Mouse (Mus musculus) CH12.LX (cell line): ENCODE measurements at regions not wholly inside any gene's neighbourhood (a gene's known extent, or its start where the extent isn't known, plus 50 kb on each side); places are given as distances from the start of the nearest gene placed in this dataset.

Source experiments
- DNase-seq: peaks from one replicate; pipeline ENCODE4 v3.0.0-alpha.2; 2013; ENCODE audit errors: extremely low read depth
- H3K27ac ChIP-seq: 2 replicates; pipeline ENCODE4 v1.5.1; 2012; ENCODE audit warnings: low read depth, mild to moderate bottlenecking, control low read depth, moderate library complexity; ENCODE audit not compliant: insufficient read depth
- H3K27me3 ChIP-seq: replicated peaks from 2 replicates; pipeline ENCODE3; 2012; ENCODE audit warnings: inconsistent platforms
- H3K36me3 ChIP-seq, 2 experiments: replicated peaks in 1 of 2; 2 replicates each; pipeline versions ENCODE3 to v1.6.1; 2012; ENCODE audit warnings: inconsistent platforms in 1 of 2, low read length in 1 of 2, mild to moderate bottlenecking in 1 of 2, mixed read lengths in 1 of 2, moderate library complexity in 1 of 2; ENCODE audit not compliant: control insufficient read depth in 1 of 2, insufficient read depth in 1 of 2
- H3K4me1 ChIP-seq, 2 experiments: 2 replicates each; pipeline ENCODE4 v1.6.1; 2012; ENCODE audit warnings: inconsistent platforms in 1 of 2, moderate library complexity in 1 of 2; ENCODE audit not compliant: insufficient read depth in 2 of 2, control insufficient read depth in 1 of 2
- H3K4me2 ChIP-seq: 2 replicates; pipeline ENCODE4 v1.6.1; 2012; ENCODE audit warnings: low read depth, mild to moderate bottlenecking, control low read depth; ENCODE audit not compliant: poor library complexity, insufficient read depth, severe bottlenecking
- H3K4me3 ChIP-seq, 3 experiments: fragments of 150-350 bp in 1 of 3; sonication (generic) in 1 of 3; replicated peaks in 1 of 3; 2 replicates each; pipeline versions ENCODE3 to v1.5.1; 2011 to 2012; ENCODE audit warnings: low read depth in 2 of 3, low read length in 2 of 3, mild to moderate bottlenecking in 2 of 3, moderate library complexity in 2 of 3, control low read depth in 1 of 3, improper control_type of control experiment in 1 of 3, inconsistent platforms in 1 of 3, mixed read lengths in 1 of 3; ENCODE audit not compliant: poor library complexity in 1 of 3
- H3K79me2 ChIP-seq: replicated peaks from 2 replicates; pipeline ENCODE4 v1.6.1; 2012; ENCODE audit warnings: mild to moderate bottlenecking, moderate library complexity; ENCODE audit not compliant: control insufficient read depth, poor library complexity, insufficient read depth, severe bottlenecking; ENCODE audit errors: extremely low read depth
- H3K9ac ChIP-seq: 2 replicates; pipeline ENCODE4 v1.6.1; 2012; ENCODE audit warnings: low read depth, mild to moderate bottlenecking, control low read depth, moderate library complexity; ENCODE audit not compliant: insufficient read depth
- H3K9me3 ChIP-seq: replicated peaks from 2 replicates; pipeline ENCODE3; 2012; ENCODE audit warnings: low read length, inconsistent platforms, mixed read lengths
- CHD1 ChIP-seq: IDR thresholded peaks from 2 replicates; pipeline ENCODE4 v1.6.1; 2012; ENCODE audit warnings: low read depth, low read length, improper control_type of control experiment, inconsistent platforms
- CHD2 ChIP-seq: IDR thresholded peaks from 2 replicates; pipeline ENCODE4 v1.6.1; 2011; ENCODE audit warnings: low read length, improper control_type of control experiment
- ELF1 ChIP-seq: IDR thresholded peaks from 2 replicates; pipeline ENCODE4 v1.6.1; 2014; ENCODE audit warnings: low read depth, mild to moderate bottlenecking, inconsistent platforms, low read length, improper control_type of control experiment
- EP300 ChIP-seq: IDR thresholded peaks from 2 replicates; pipeline ENCODE4 v1.6.1; 2011; ENCODE audit warnings: low read length, improper control_type of control experiment
- GABPA ChIP-seq: IDR thresholded peaks from 2 replicates; pipeline ENCODE4 v1.6.1; 2012; ENCODE audit warnings: low read depth, low read length, improper control_type of control experiment, inconsistent platforms; ENCODE audit not compliant: insufficient replicate concordance
- HCFC1 ChIP-seq: IDR thresholded peaks from 2 replicates; pipeline ENCODE4 v1.6.1; 2012; ENCODE audit warnings: low read depth, mild to moderate bottlenecking, inconsistent platforms, low read length, improper control_type of control experiment
- IRF4 ChIP-seq: IDR thresholded peaks from 2 replicates; pipeline ENCODE4 v1.6.1; 2014; ENCODE audit warnings: low read depth, mild to moderate bottlenecking, inconsistent platforms, low read length, improper control_type of control experiment
- JUND ChIP-seq: conservative IDR thresholded peaks from 2 replicates; pipeline ENCODE4 v1.6.1; 2011; ENCODE audit warnings: low read depth, low read length, improper control_type of control experiment
- KAT2A ChIP-seq: IDR thresholded peaks from 2 replicates; pipeline ENCODE4 v1.6.1; 2012; ENCODE audit warnings: low read length, improper control_type of control experiment, inconsistent platforms; ENCODE audit not compliant: insufficient replicate concordance
- MAX ChIP-seq: IDR thresholded peaks from 2 replicates; pipeline ENCODE4 v1.6.1; 2011; ENCODE audit warnings: low read length, improper control_type of control experiment
- MAZ ChIP-seq: IDR thresholded peaks from 2 replicates; pipeline ENCODE4 v1.6.1; 2012; ENCODE audit warnings: low read depth, mild to moderate bottlenecking, inconsistent platforms, low read length, improper control_type of control experiment, moderate library complexity
- MXI1 ChIP-seq: IDR thresholded peaks from 2 replicates; pipeline ENCODE4 v1.6.1; 2011; ENCODE audit warnings: mild to moderate bottlenecking, low read depth, low read length, improper control_type of control experiment
- MYC ChIP-seq: IDR thresholded peaks from 2 replicates; pipeline ENCODE4 v1.6.1; 2011; ENCODE audit warnings: low read depth, mild to moderate bottlenecking, improper control_type of control experiment, low read length
- NELFE ChIP-seq: IDR thresholded peaks from 2 replicates; pipeline ENCODE4 v1.6.1; 2011; ENCODE audit warnings: low read depth, low read length, improper control_type of control experiment
- POLR2A ChIP-seq: IDR thresholded peaks from 2 replicates; pipeline ENCODE4 v1.6.1; 2011; ENCODE audit warnings: low read depth, mild to moderate bottlenecking, improper control_type of control experiment, low read length
- POLR2AphosphoS2 ChIP-seq: IDR thresholded peaks from 2 replicates; pipeline ENCODE4 v1.6.1; 2011; ENCODE audit warnings: low read depth, low read length, improper control_type of control experiment
- RAD21 ChIP-seq: IDR thresholded peaks from 2 replicates; pipeline ENCODE4 v1.6.1; 2011; ENCODE audit warnings: low read depth, mild to moderate bottlenecking, low read length, improper control_type of control experiment, moderate library complexity
- SMC3 ChIP-seq: IDR thresholded peaks from 2 replicates; pipeline ENCODE4 v1.6.1; 2011; ENCODE audit warnings: low read depth, low read length, improper control_type of control experiment
- TBP ChIP-seq: conservative IDR thresholded peaks from 2 replicates; pipeline ENCODE4 v1.6.1; 2011; ENCODE audit warnings: low read depth, low read length, improper control_type of control experiment
- UBTF ChIP-seq: IDR thresholded peaks from 2 replicates; pipeline ENCODE4 v1.6.1; 2012; ENCODE audit warnings: low read depth, mild to moderate bottlenecking, inconsistent platforms, low read length, improper control_type of control experiment, moderate library complexity
- USF1 ChIP-seq: IDR thresholded peaks from 2 replicates; pipeline ENCODE4 v1.6.1; 2014; ENCODE audit warnings: low read depth, mild to moderate bottlenecking, inconsistent platforms, low read length, improper control_type of control experiment
- ZKSCAN1 ChIP-seq: IDR thresholded peaks from 2 replicates; pipeline ENCODE4 v1.6.1; 2012; ENCODE audit warnings: low read depth, inconsistent platforms, low read length, improper control_type of control experiment, borderline replicate concordance
- ZMIZ1 ChIP-seq: IDR thresholded peaks from 2 replicates; pipeline ENCODE4 v1.6.1; 2012; ENCODE audit warnings: low read depth, mild to moderate bottlenecking, inconsistent platforms, low read length, improper control_type of control experiment
- ZNF384 ChIP-seq: IDR thresholded peaks from 2 replicates; pipeline ENCODE4 v1.6.1; 2012; ENCODE audit warnings: low read depth, low read length, improper control_type of control experiment, inconsistent platforms
- dilution Hi-C: fragments of 300-500 bp; cut with MboI; formaldehyde crosslinking; loops from 2 replicates; pipeline ENCODE4 v1.14.3; 2020; ENCODE audit warnings: low sequenced_read_pairs; ENCODE audit not compliant: extremely low pct_unique_long_range_greater_than_20kb, extremely low pct_ligation_motif_present
- in situ Hi-C: fragments of 300-500 bp; cut with MboI; formaldehyde crosslinking; loops from 3 replicates; pipeline ENCODE4 v1.14.3; 2019; ENCODE audit warnings: low sequenced_read_pairs, low pct_ligation_motif_present, low pct_unique_long_range_greater_than_20kb, mixed read lengths

DNA sequence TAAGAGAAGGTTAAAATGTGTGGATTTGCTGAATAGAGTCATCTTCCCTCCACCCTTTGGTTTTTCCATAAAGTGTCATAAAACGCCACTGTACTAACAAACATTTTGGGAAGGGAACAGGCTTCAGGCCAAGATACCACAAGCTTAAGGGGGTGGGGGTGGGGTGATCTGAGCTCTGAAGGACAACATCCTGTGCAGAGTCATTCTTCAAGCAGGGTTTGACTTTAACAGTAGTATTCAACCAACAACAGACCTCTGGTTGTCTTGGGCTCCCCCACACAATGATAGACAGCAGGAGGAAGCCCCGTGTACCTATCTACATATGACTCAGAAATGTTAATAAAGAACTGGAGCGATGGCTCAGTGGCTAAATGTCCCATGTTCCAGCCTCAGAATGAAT, 118.9 kb upstream of the Maf start:
- DNase-seq = no peak
- Histone ChIP-seq H3K27ac (no peak overlapping the region), H3K9me3 (peaks cover 21% of the 10 kb centered on the region), H3K4me3 (no peak overlapping the region), H3K27me3 (peaks cover 4% of the 10 kb centered on the region), H3K4me2 (no peak overlapping the region), H3K4me1 (no peaks in the 10 kb centered on the region)
- in situ Hi-C loops = no loop called here
- no peak for TF ChIP-seq CHD1
- TF ChIP-seq HCFC1 = no peak
- TF ChIP-seq IRF4 = no peak
- no peak for TF ChIP-seq POLR2AphosphoS2
- no peak for TF ChIP-seq CHD2
- no peak for TF ChIP-seq TBP
- no peak for TF ChIP-seq GABPA
- no peak for TF ChIP-seq UBTF
- no peak for TF ChIP-seq MXI1
- TF ChIP-seq JUND = no peak
- no peak for TF ChIP-seq MAZ
- no peak for TF ChIP-seq NELFE
- no peak for TF ChIP-seq KAT2A
- TF ChIP-seq ZMIZ1 = no peak
- no peak for TF ChIP-seq ZKSCAN1
- no peak for TF ChIP-seq MYC
- TF ChIP-seq, all 38 proteins: peak for 0
- dilution Hi-C loops = no loop called here
- Histone ChIP-seq H3K36me3 (no peaks in the 10 kb centered on the region), H3K9ac (no peak overlapping the region), H3K79me2 (no peaks in the 10 kb centered on the region)

DNA sequence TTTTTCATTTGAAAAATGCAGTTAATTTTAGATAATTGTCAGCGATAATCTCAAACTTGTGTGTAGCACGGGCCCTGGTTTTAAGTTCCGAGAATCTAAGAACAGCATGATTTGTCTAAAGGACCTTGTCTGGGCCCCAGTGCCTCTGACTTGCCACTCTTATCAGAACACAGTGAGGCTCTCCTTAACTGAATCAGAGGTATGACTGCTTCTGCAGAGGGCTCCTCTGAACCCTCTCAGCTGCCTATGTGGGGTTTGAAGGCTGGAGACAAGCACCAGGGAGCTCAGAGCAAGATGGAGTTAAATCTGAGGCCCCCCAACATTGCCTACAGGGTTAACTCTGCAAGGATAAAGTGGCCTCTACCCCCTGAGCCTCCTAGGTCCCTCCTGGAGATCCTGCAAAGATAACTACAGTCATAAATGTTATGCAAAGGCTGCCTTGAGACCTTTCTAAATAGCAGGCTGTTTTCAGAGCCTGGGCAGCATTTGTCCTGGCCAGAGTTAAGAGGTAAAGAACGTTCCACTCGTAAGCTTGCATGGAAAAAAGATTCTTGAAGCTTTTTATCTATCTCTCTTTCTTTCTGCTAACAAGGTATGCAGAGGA, 118.4 kb upstream of the Maf start:
- in situ Hi-C loops = no loop called here
- no peak for TF ChIP-seq MAX
- TF ChIP-seq CHD1 = no peak
- no peak for TF ChIP-seq ZKSCAN1
- no peak for TF ChIP-seq POLR2A
- TF ChIP-seq RAD21 = no peak
- no peak for TF ChIP-seq UBTF
- no peak for TF ChIP-seq ELF1
- TF ChIP-seq TBP = no peak
- TF ChIP-seq ZNF384 = no peak
- no peak for TF ChIP-seq USF1
- no peak for TF ChIP-seq NELFE
- TF ChIP-seq EP300 = no peak
- no peak for TF ChIP-seq SMC3
- TF ChIP-seq, all 38 proteins: peak for 0
- Histone ChIP-seq H3K4me2 (no peak overlapping the region), H3K9ac (no peak overlapping the region), H3K27me3 (peaks cover 4% of the 10 kb centered on the region), H3K9me3 (peaks cover 18% of the 10 kb centered on the region), H3K27ac (no peak overlapping the region), H3K4me3 (no peak overlapping the region), H3K79me2 (no peaks in the 10 kb centered on the region), H3K4me1 (no peaks in the 10 kb centered on the region), H3K36me3 (no peaks in the 10 kb centered on the region)
- DNase-seq = no peak
- dilution Hi-C loops = no loop called here
